Mouse (Mus musculus) limb, embryonic 14.5 days (tissue): ENCODE results near the gene Nsun7. TPM values are rescaled to one million over a fixed set of nuclear protein-coding genes. Genes with fewer than 3 reads are reported as not detected.

Experiments
- ATAC-seq: fragments of 200-750 bp; cut with Nextera tagmentation; 2 replicates; pipeline ENCODE4 v1.8.0; 2017; ENCODE audit warnings: low read depth, moderate number of reproducible peaks, moderate TSS enrichment; ENCODE audit not compliant: low FRiP score
- DNase-seq: peaks from one replicate; pipeline ENCODE4 v3.0.0-alpha.2; 2015; ENCODE audit warnings: low spot score
- H3K27ac ChIP-seq: fragments of 300-500 bp; sonication (generic); replicated peaks from 2 replicates; pipeline ENCODE4 v1.5.1; 2014; ENCODE audit warnings: low read depth, mild to moderate bottlenecking, low read length, moderate library complexity, mixed read lengths
- H3K27me3 ChIP-seq: fragments of 300-500 bp; sonication (generic); 2 replicates; pipeline ENCODE4 v1.6.1; 2014; ENCODE audit warnings: low read length, mixed read lengths; ENCODE audit not compliant: control insufficient read depth, insufficient read depth
- H3K36me3 ChIP-seq: fragments of 300-500 bp; sonication (generic); 2 replicates; pipeline ENCODE4 v1.6.1; 2014; ENCODE audit warnings: mild to moderate bottlenecking, low read length, moderate library complexity, mixed read lengths; ENCODE audit not compliant: control insufficient read depth, insufficient read depth
- H3K4me1 ChIP-seq: fragments of 300-500 bp; sonication (generic); 2 replicates; pipeline ENCODE4 v1.6.1; 2014; ENCODE audit warnings: antibody characterized with exemption, low read length, mixed read lengths; ENCODE audit not compliant: control insufficient read depth, insufficient read depth
- H3K4me2 ChIP-seq: fragments of 300-500 bp; sonication (generic); replicated peaks from 2 replicates; pipeline ENCODE4 v1.6.1; 2014; ENCODE audit warnings: low read depth, mild to moderate bottlenecking, low read length, moderate library complexity; ENCODE audit not compliant: severe bottlenecking
- H3K4me3 ChIP-seq: fragments of 300-500 bp; sonication (generic); replicated peaks from 2 replicates; pipeline ENCODE4 v1.5.1; 2014; ENCODE audit warnings: low read length
- H3K9ac ChIP-seq: fragments of 300-500 bp; sonication (generic); 2 replicates; pipeline ENCODE4 v1.6.1; 2014; ENCODE audit warnings: mild to moderate bottlenecking, low read depth, low read length, moderate library complexity; ENCODE audit not compliant: severe bottlenecking
- H3K9me3 ChIP-seq: fragments of 300-500 bp; sonication (generic); 2 replicates; pipeline ENCODE4 v1.6.1; 2016; ENCODE audit warnings: low read length; ENCODE audit not compliant: control insufficient read depth
- POLR2A ChIP-seq: fragments of 200-500 bp; IDR thresholded peaks from 2 replicates; pipeline ENCODE4 v1.8.0; 2012; ENCODE audit warnings: inconsistent platforms, mild to moderate bottlenecking, moderate library complexity, borderline replicate concordance; ENCODE audit not compliant: insufficient read depth, insufficient read length; ENCODE audit errors: extremely low read depth
- WGBS: fragments of 180-500 bp; shearing (Covaris S2); extraction: QIAGEN DNeasy Blood & Tissue Kit; methylation state at CpG from one replicate; pipeline ENCODE4 v1.1.7; 2014; 5-methylcytosine and 5-hydroxymethylcytosine counted together
- polyA plus RNA-seq, 2 experiments: library from polyadenylated mRNA; depleted of rRNA in 1 of 2; stranded (reverse) in 1 of 2; unstranded in 1 of 2; fragments of >200 nt; fragmentation: Nextera tagmentation in 1 of 2; extraction: Ambion mirVana in 1 of 2; gene quantifications; 2 replicates each; pipeline versions ENCODE4 v1.2.1 to v1.2.3; 2012 to 2014

The Nsun7 gene
- polyA plus RNA-seq, 2 experiments, result 0.33 to 2.4 TPM

GRCm38 (mm10) chr5:66319827-66320404, 60.2 kb downstream of the Nsun7 start:
- H3K4me1 ChIP-seq, result no peaks in the 10 kb centered on the region
- no peaks in the 10 kb centered on the region for H3K36me3 ChIP-seq
- ATAC-seq, result no peak
- no peaks in the 10 kb centered on the region for H3K9me3 ChIP-seq
- H3K4me3 ChIP-seq, result no peak overlapping the region
- no peak overlapping the region for H3K9ac ChIP-seq
- no peak overlapping the region for H3K4me2 ChIP-seq
- 65% methylated on average over 14 of the region's 14 CpGs for WGBS
- no peak for TF ChIP-seq POLR2A
- H3K27me3 ChIP-seq, result no peaks in the 10 kb centered on the region
- no peak overlapping the region for H3K27ac ChIP-seq
- DNase-seq, result no peak

GRCm38 (mm10) chr5:66323131-66323530, 63.4 kb downstream of the Nsun7 start:
- no peak overlapping the region for H3K9ac ChIP-seq
- 83% methylated on average over 4 of the region's 4 CpGs for WGBS

GRCm38 (mm10) chr5:66323603-66324002, 63.9 kb downstream of the Nsun7 start:
- Histone ChIP-seq H3K27me3 (no peaks in the 10 kb centered on the region), H3K4me2 (no peak overlapping the region), H3K36me3 (no peaks in the 10 kb centered on the region; the same call in 1 of the 2 replicates), H3K4me1 (no peaks in the 10 kb centered on the region), H3K27ac (no peak overlapping the region), H3K4me3 (no peak overlapping the region), H3K9me3 (no peaks in the 10 kb centered on the region), H3K9ac (no peak overlapping the region)
- no peak for ATAC-seq
- no peak for TF ChIP-seq POLR2A
- 81% methylated on average over 11 of the region's 11 CpGs for WGBS
- DNase-seq, result no peak

More at GRCm38 (mm10) chr5:66323131-66323530, 63.4 kb downstream of the Nsun7 start:
- Histone ChIP-seq H3K4me2 (no peak overlapping the region), H3K36me3 (no peaks in the 10 kb centered on the region; the same call in 1 of the 2 replicates), H3K4me1 (no peaks in the 10 kb centered on the region), H3K27ac (no peak overlapping the region), H3K27me3 (no peaks in the 10 kb centered on the region), H3K9me3 (no peaks in the 10 kb centered on the region), H3K4me3 (no peak overlapping the region)
- DNase-seq, result no peak
- TF ChIP-seq POLR2A, result no peak
- ATAC-seq, result no peak

DNA sequence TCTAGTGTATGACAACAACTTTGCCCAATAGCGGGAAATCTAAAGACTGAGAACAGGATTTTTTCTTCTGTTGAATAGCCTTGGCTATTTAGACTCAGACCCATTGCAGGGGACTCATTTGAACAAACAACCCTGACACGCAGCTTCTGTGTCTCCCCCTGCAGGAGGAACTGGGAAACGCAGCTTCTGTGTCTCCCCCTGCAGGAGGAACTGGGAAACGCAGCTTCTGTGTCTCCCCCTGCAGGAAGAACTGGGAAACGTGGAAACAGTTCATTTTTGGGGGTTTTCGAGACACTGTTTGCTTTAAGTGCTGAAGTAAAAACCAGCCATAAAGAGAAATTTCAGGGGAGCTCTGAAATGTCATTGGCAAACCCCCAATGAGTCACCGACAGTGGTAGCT, 66.7 kb downstream of the Nsun7 start:
- no peaks in the 10 kb centered on the region for H3K27me3 ChIP-seq
- WGBS, result 80% methylated on average over 7 of the region's 7 CpGs
- H3K27ac ChIP-seq, result no peak overlapping the region
- no peaks in the 10 kb centered on the region; the same call in 1 of the 2 replicates for H3K36me3 ChIP-seq
- no peak for ATAC-seq
- no peak overlapping the region for H3K9ac ChIP-seq
- H3K9me3 ChIP-seq, result no peaks in the 10 kb centered on the region
- no peak overlapping the region for H3K4me3 ChIP-seq
- no peak for TF ChIP-seq POLR2A
- H3K4me2 ChIP-seq, result no peak overlapping the region
- H3K4me1 ChIP-seq, result no peaks in the 10 kb centered on the region
- no peak for DNase-seq

GRCm38 (mm10) chr5:66327949-66328726, 68.4 kb downstream of the Nsun7 start:
- H3K27ac ChIP-seq, result no peak overlapping the region
- no peaks in the 10 kb centered on the region for H3K27me3 ChIP-seq
- no peak overlapping the region for H3K9ac ChIP-seq
- no peak for TF ChIP-seq POLR2A
- WGBS, result 69% methylated on average over 19 of the region's 19 CpGs
- no peak overlapping the region for H3K4me2 ChIP-seq
- no peaks in the 10 kb centered on the region for H3K9me3 ChIP-seq
- DNase-seq, result no peak
- H3K4me1 ChIP-seq, result no peaks in the 10 kb centered on the region
- no peaks in the 10 kb centered on the region; the same call in 1 of the 2 replicates for H3K36me3 ChIP-seq
- ATAC-seq, result no peak
- no peak overlapping the region for H3K4me3 ChIP-seq
